Mouse (Mus musculus): ENCODE results near the gene Gm49384. TPM values are rescaled to one million over a fixed set of nuclear protein-coding genes. Genes with fewer than 3 reads are reported as not detected.

Gm49384 gene
- polyA plus RNA-seq, 1 experiment from 2014 or later: 15.3 TPM

DNA sequence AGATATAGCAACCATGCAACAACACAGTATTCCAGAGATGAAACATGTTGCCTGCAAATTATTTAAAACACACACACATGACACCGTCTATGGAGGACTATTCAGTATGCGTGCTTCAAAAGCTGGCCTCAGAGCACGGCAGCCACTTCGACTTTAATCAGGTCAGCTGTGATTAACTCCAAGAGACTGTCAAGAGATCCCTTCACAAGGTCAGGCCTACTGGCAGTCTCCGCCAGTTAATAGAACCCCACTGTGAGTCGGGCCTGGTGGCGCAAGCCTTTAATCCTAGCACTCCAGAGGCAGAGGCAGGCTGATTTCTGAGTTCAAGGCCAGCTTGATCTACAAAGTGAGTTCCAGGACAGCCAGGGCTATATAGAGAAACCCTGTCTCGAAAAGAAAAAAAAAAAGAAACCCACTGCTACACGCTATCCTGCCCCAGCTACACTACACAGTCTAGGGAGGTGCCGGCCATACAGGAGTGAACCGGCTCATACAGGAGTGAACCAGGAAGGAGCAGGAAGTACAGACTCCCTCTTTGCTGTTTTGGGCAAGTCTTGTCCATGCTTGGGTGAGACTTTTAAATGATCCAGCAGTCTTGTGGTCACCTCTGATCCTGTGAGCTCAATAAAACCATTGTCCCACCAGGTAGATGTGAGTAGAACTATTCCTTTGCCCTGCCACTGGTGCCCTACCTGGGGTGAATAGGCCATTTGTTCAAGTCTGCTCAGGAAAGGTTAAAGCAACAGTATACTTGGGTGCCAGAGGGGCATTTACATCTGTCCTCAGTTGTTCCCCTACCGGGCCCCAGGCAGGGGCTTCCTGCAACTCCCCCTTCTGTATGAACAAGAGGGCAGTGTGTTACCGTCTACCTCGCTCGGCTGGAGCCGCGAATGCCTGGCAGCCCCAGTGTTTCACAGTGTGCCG, 6.3 kb upstream of the Gm49384 start:
- no peaks in the 10 kb centered on the region for H3K27me3 ChIP-seq (ENCODE audit: control insufficient read depth, insufficient read depth, low read depth, low read length)
- 89% methylated on average over 18 of the region's 18 CpGs for WGBS (ENCODE audit: insufficient replicate concordance)
- no peaks in the 10 kb centered on the region for H3K9me3 ChIP-seq (replicated peaks; ENCODE audit: control insufficient read depth, low read length)
- no peak overlapping the region for H3K27ac ChIP-seq (ENCODE audit: low read length)
- no peak for ATAC-seq (ENCODE audit: low read depth)
- H3K9ac ChIP-seq (ENCODE audit: low read depth, low read length): no peak overlapping the region
- H3K4me3 ChIP-seq (ENCODE audit: low read depth, low read length): no peak overlapping the region
- H3K36me3 ChIP-seq (ENCODE audit: control insufficient read depth, insufficient read depth): peaks cover 26% of the 10 kb centered on the region
- no peaks in the 10 kb centered on the region for H3K4me1 ChIP-seq (ENCODE audit: control insufficient read depth, low read depth, low read length)
- H3K4me2 ChIP-seq (ENCODE audit: low read depth, low read length): no peak overlapping the region

DNA sequence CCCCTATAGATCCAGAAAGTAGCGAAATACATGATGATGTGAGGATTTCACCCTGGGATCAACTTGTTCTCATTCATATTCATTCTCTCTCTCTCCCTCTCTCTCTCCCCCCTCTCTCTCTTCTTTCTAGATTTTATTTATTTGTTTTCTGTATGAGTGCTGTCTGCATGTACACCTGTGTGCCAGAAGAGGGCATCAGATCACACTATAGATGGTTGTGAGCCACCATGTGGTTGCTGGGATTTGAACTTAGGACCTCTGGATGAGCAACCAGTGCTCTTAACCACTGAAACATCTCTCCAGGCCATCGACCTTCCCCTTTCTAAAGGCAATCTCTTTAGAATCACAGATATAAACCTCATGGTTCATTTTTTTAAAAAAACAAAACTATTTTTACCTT, 4.5 kb upstream of the Gm49384 start:
- Histone ChIP-seq H3K9me3 (replicated peaks; ENCODE audit: control insufficient read depth, low read length) (no peaks in the 10 kb centered on the region), H3K4me2 (ENCODE audit: low read depth, low read length) (no peak overlapping the region), H3K4me1 (ENCODE audit: control insufficient read depth, low read depth, low read length) (no peaks in the 10 kb centered on the region), H3K27ac (ENCODE audit: low read length) (no peak overlapping the region), H3K9ac (ENCODE audit: low read depth, low read length) (no peak overlapping the region), H3K4me3 (ENCODE audit: low read depth, low read length) (no peak overlapping the region), H3K36me3 (ENCODE audit: control insufficient read depth, insufficient read depth) (peaks cover 21% of the 10 kb centered on the region), H3K27me3 (ENCODE audit: control insufficient read depth, insufficient read depth, low read depth, low read length) (no peaks in the 10 kb centered on the region)
- ATAC-seq (ENCODE audit: low read depth): no peak
- WGBS (ENCODE audit: insufficient replicate concordance): 81% methylated on average over 2 of the region's 2 CpGs

DNA sequence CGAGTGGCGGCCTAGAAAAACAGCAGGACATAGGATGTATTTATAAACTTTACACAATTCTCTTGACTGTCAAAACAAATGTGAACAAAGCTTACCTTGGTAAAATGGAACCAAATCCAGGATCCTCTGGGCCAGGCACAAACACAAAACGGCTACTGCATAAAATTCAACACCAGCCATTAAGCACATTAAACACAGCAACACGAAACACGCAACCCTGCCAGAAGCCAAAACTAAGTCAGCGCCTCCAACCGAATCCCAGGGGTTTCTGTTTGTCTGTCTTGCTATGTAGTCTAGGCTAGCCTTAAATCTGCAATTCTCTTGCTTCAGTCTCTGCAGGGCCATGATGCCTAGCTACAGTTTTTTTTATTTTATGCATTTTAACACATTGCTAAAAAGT, 3.9 kb upstream of the Gm49384 start:
- no peak overlapping the region for H3K4me2 ChIP-seq (ENCODE audit: low read depth, low read length)
- peaks cover 18% of the 10 kb centered on the region for H3K36me3 ChIP-seq (ENCODE audit: control insufficient read depth, insufficient read depth)
- H3K27me3 ChIP-seq (ENCODE audit: control insufficient read depth, insufficient read depth, low read depth, low read length): no peaks in the 10 kb centered on the region
- 87% methylated on average over 7 of the region's 7 CpGs for WGBS (ENCODE audit: insufficient replicate concordance)
- no peak for ATAC-seq (ENCODE audit: low read depth)
- H3K27ac ChIP-seq (ENCODE audit: low read length): no peak overlapping the region
- H3K4me1 ChIP-seq (ENCODE audit: control insufficient read depth, low read depth, low read length): no peaks in the 10 kb centered on the region
- no peak overlapping the region for H3K9ac ChIP-seq (ENCODE audit: low read depth, low read length)
- no peak overlapping the region for H3K4me3 ChIP-seq (ENCODE audit: low read depth, low read length)
- H3K9me3 ChIP-seq (replicated peaks; ENCODE audit: control insufficient read depth, low read length): no peaks in the 10 kb centered on the region

DNA sequence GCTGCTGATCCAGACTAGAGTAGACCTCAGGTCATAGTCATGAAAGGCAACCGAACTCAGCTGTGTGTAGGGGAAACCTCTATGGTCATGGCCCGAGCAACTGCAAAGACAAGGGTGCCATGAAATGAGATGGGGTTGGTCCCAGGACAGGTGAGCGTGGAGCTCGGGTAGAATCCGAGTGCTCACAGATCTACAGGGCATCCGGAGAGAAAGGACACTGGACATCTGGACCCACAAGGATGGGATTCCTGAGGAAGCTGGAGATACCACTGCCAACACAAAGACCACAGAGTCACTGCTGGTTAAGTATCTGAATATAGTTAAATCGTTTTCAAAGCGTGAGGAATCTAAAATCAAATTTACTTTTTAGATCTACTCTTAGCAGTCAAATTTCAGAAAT, 3.3 kb upstream of the Gm49384 start:
- Histone ChIP-seq H3K27ac (ENCODE audit: low read length) (no peak overlapping the region), H3K36me3 (ENCODE audit: control insufficient read depth, insufficient read depth) (peaks cover 22% of the 10 kb centered on the region), H3K4me3 (ENCODE audit: low read depth, low read length) (no peak overlapping the region), H3K9me3 (replicated peaks; ENCODE audit: control insufficient read depth, low read length) (no peaks in the 10 kb centered on the region), H3K4me1 (ENCODE audit: control insufficient read depth, low read depth, low read length) (no peaks in the 10 kb centered on the region), H3K27me3 (ENCODE audit: control insufficient read depth, insufficient read depth, low read depth, low read length) (no peaks in the 10 kb centered on the region), H3K9ac (ENCODE audit: low read depth, low read length) (no peak overlapping the region), H3K4me2 (ENCODE audit: low read depth, low read length) (no peak overlapping the region)
- 84% methylated on average over 8 of the region's 8 CpGs for WGBS (ENCODE audit: insufficient replicate concordance)
- ATAC-seq (ENCODE audit: low read depth): no peak

DNA sequence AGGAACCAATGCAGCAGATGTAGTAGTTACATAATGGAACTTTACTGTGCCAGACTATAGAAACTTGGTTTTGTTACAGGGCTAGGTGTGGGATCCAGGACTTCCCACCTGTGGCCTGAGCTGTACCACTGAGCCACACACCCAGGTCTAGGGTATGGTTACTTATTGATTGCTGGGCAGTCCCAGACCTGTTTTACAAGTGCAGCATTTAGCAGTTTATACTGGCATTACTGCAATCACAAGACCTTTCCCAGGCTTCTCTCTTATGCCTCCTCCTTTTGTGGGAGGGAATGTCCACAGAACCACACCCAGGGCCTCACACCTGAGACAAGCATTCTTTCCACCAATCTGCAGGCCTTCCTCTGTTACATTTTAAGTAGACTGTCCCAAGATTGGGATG, 5.1 kb downstream of the Gm49384 start:
- no peak overlapping the region for H3K4me3 ChIP-seq (ENCODE audit: low read depth, low read length)
- no peak for ATAC-seq (ENCODE audit: low read depth)
- H3K27ac ChIP-seq (ENCODE audit: low read length): no peak overlapping the region
- peaks cover 16% of the 10 kb centered on the region for H3K4me1 ChIP-seq (ENCODE audit: control insufficient read depth, low read depth, low read length)
- no peaks in the 10 kb centered on the region for H3K9me3 ChIP-seq (replicated peaks; ENCODE audit: control insufficient read depth, low read length)
- no peak overlapping the region for H3K9ac ChIP-seq (ENCODE audit: low read depth, low read length)
- H3K27me3 ChIP-seq (ENCODE audit: control insufficient read depth, insufficient read depth, low read depth, low read length): no peaks in the 10 kb centered on the region
- peak overlapping the region; percentile 98; the same call in 1 of the 2 replicates for H3K4me2 ChIP-seq (ENCODE audit: low read depth, low read length)
- peaks cover 18% of the 10 kb centered on the region for H3K36me3 ChIP-seq (ENCODE audit: control insufficient read depth, insufficient read depth)

DNA sequence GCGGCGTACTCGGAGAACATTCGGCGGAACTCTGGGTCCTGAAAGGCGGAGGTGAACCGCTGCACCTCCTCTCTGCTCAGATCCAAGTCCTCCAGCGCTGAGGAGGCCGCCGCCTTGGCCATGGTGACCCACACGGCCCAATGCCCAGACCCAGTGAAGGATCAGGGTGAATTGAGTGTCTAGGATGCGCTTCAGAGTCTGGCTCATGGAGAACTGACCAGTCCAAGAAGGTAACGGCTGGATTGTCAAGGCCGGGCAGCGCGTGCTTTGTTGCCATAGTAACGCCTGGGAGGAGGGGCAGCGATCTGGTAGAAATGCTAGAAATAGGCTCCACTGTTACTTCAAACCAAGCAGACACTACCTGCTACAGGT, 5.9 kb downstream of the Gm49384 start, which contains the start of gene Dnaaf2:
Gene Dnaaf2, minus strand, starts transcription at position 266 of the 372 bp plus-strand sequence.
- under 1% methylated on average over 18 of the region's 18 CpGs for WGBS (ENCODE audit: insufficient replicate concordance)
- peaks cover 16% of the 10 kb centered on the region for H3K36me3 ChIP-seq (ENCODE audit: control insufficient read depth, insufficient read depth)
- peaks cover 18% of the 10 kb centered on the region for H3K4me1 ChIP-seq (ENCODE audit: control insufficient read depth, low read depth, low read length)
- peak within 1 kb of the TSS; percentile 98 for H3K4me2 ChIP-seq (ENCODE audit: low read depth, low read length)
- ATAC-seq (ENCODE audit: low read depth): peak; percentile 37
- H3K9ac ChIP-seq (ENCODE audit: low read depth, low read length): peak within 1 kb of the TSS; percentile 82
- H3K27me3 ChIP-seq (ENCODE audit: control insufficient read depth, insufficient read depth, low read depth, low read length): no peaks in the 10 kb centered on the region
- H3K9me3 ChIP-seq (replicated peaks; ENCODE audit: control insufficient read depth, low read length): no peaks in the 10 kb centered on the region
- peak within 1 kb of the TSS; percentile 100 for H3K4me3 ChIP-seq (ENCODE audit: low read depth, low read length)
- H3K27ac ChIP-seq (ENCODE audit: low read length): peak within 1 kb of the TSS; percentile 91

DNA sequence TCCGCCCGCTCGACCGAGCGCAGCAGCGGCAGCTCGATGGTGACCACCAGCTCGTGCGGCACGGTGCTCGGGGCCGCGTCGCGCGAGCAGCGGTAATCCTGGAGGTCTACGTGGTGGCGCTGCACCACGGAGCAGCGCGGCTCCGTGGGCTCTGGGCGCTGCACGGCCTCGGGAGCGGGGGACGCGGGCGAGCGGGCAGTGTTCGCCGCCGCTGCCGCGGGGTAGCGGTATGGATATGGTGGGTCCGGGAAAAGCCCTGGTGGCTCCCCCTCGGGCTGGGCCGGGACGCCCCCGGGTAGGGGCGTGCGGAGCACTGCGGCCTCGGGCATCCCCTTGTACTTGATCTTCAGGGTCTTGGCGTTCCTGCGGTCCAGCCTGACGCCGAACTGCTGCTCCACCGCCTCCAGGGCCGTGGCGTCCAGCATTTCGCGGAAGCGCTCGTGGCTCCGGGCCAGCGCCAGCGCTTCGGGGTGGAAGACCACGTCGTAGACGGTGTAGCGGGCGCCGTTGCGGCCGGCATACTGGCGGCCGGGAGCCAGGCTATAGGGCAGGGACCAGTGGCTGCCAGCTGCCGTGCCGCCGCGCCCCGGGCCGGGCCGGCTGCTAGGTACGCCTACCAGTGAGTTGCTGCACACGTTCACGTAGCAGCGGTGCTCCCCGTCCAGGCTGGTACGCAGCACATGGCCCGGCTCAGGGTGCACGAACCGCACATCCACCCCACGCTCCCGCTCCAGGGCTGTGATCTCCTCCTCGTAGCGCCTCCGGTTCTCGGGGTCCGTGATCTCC, 6.5 kb downstream of the Gm49384 start:
- Histone ChIP-seq H3K4me2 (ENCODE audit: low read depth, low read length) (peak overlapping the region; percentile 98), H3K9ac (ENCODE audit: low read depth, low read length) (peak overlapping the region; percentile 82), H3K27ac (ENCODE audit: low read length) (peak overlapping the region; percentile 91), H3K4me3 (ENCODE audit: low read depth, low read length) (peak overlapping the region; percentile 100), H3K36me3 (ENCODE audit: control insufficient read depth, insufficient read depth) (peaks cover 14% of the 10 kb centered on the region), H3K9me3 (replicated peaks; ENCODE audit: control insufficient read depth, low read length) (no peaks in the 10 kb centered on the region), H3K27me3 (ENCODE audit: control insufficient read depth, insufficient read depth, low read depth, low read length) (no peaks in the 10 kb centered on the region), H3K4me1 (ENCODE audit: control insufficient read depth, low read depth, low read length) (peaks cover 18% of the 10 kb centered on the region)
- peak; percentile 84 for ATAC-seq (ENCODE audit: low read depth)
- WGBS (ENCODE audit: insufficient replicate concordance): under 1% methylated on average over 94 of the region's 94 CpGs

DNA sequence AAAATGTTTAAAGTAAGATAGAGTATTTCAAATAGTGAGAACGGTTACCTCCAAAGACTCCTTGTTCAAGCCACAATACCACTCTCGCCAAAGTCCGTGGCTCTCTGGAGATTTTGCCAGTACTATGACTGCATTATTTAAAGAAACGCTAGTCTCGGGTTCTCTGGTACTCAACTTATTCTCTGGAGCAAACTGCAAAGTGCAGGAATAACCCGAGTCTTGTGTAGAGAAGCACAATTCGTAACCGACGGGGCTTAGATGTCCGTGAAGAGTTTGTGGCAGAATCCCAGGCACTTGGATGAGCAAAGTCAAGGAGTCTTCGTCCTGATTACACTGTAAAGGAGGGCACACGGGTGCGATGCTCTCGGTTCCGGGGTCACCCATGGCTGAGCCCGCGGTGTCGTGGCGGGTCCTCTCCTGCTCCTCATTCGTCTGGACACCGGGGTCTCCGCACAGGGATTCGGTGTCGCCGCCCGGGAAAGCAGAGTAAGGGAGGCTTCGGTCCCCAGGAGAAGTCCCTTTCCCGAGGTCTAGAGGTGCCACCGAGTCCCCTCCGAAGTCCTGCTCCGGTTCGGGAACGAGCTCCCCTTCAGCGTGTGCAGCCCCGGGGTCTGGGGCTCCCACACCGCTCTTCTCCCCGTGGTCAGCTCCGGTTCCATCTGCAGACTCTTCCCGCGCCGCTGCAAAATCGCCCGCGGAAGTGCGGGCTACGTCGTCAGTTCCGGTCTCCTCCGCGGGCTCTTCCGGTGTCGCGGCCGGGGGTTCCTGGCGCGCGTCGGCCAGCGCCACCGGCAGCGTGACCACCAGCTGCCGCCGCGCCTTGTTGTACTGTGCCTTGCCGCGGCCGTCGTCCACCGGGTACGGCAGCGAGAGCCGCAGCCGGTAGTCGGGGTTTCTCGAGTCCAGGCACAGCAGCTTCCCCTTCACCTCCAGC, 7.4 kb downstream of the Gm49384 start, which contains the start of gene Gm49383:
Gene Gm49383, minus strand, starts transcription at position 661 of the 934 bp plus-strand sequence.
- peak within 1 kb of the TSS; percentile 82 for H3K9ac ChIP-seq (ENCODE audit: low read depth, low read length)
- H3K27ac ChIP-seq (ENCODE audit: low read length): peak within 1 kb of the TSS; percentile 91
- no peaks in the 10 kb centered on the region for H3K27me3 ChIP-seq (ENCODE audit: control insufficient read depth, insufficient read depth, low read depth, low read length)
- H3K4me3 ChIP-seq (ENCODE audit: low read depth, low read length): peak within 1 kb of the TSS; percentile 100
- peaks cover 10% of the 10 kb centered on the region for H3K36me3 ChIP-seq (ENCODE audit: control insufficient read depth, insufficient read depth)
- peak within 1 kb of the TSS; percentile 98 for H3K4me2 ChIP-seq (ENCODE audit: low read depth, low read length)
- H3K9me3 ChIP-seq (replicated peaks; ENCODE audit: control insufficient read depth, low read length): no peaks in the 10 kb centered on the region
- peak; percentile 74 for ATAC-seq (ENCODE audit: low read depth)
- H3K4me1 ChIP-seq (ENCODE audit: control insufficient read depth, low read depth, low read length): peaks cover 18% of the 10 kb centered on the region
- under 1% methylated on average over 75 of the region's 75 CpGs for WGBS (ENCODE audit: insufficient replicate concordance)

Data from liver, embryonic 16.5 days (tissue).